Mouse (Mus musculus) brain, embryonic 14.5 days (tissue): ENCODE results near the gene Fez1.

ENCODE experiments used
- CTCF ChIP-seq: fragments of 200-500 bp; IDR thresholded peaks from 2 replicates; pipeline ENCODE4 v1.5.1; 2012; ENCODE audit warnings: inconsistent platforms, mild to moderate bottlenecking, moderate library complexity, borderline replicate concordance; ENCODE audit not compliant: insufficient read depth, insufficient read length; ENCODE audit errors: extremely low read depth
- POLR2A ChIP-seq: fragments of 200-500 bp; IDR thresholded peaks from 2 replicates; pipeline ENCODE4 v1.6.1; 2012; ENCODE audit warnings: mild to moderate bottlenecking, inconsistent platforms, borderline replicate concordance; ENCODE audit not compliant: poor library complexity, insufficient read depth, insufficient read length, severe bottlenecking; ENCODE audit errors: extremely low read depth

GRCm38 (mm10) chr9:36898560-36898959 is 76.9 kb downstream of the Fez1 start:
- TF ChIP-seq CTCF (no peak), POLR2A (no peak)
